Mouse (Mus musculus): ENCODE results near the gene Il4ra. TPM values are rescaled to one million over a fixed set of nuclear protein-coding genes. Genes with fewer than 3 reads are reported as not detected.
A peak's percentile ranks its signal among the peaks of the same experiment; 100 is the strongest.

Gene Il4ra
- total RNA-seq, 2 experiments from 2014 or later = 5.0 to 6.3 TPM

DNA sequence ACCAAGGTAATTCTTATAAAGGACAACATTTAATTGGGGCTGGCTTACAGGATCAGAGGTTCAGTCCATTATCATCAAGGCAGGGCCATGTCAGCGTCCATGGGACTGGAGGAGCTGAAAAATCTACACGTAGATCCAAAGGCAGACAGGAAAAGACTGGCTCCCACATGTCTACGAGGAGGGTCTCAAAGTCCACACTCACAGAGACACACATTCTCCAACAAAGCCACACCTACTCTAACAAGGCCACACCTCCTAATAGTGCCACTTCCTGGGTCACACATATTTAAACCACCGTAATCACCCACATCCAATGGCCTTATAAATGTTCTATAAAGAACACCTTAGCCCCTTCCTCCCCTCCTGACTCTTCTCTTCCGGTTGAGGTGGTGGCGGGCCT, 5.2 kb upstream of the Il4ra start:
- intact Hi-C loops (cut with DNase I) = no loop called here

DNA sequence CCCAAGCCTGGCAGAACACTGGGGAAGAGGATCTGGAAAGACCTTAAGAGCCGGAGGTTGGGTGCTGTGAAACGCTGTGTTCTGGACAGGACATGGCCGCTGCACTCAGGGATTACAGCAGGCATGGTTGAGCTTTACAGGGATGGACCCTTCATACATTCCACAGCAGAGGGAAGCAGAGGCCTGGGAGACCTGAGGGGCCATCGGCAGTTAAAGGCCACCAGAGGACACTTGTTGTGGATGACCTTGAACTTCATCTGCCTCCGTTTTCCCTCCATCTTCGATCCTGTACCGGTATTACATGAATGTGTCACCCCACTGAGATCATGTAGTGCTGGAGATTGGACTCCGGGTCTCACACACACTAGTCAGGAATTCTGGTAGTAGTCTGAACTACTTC, 2.0 kb upstream of the Il4ra start:
- intact Hi-C loops (cut with DNase I) = no loop called here

More for the DNA sequence above, 5.2 kb upstream of the Il4ra start:
- DNase-seq = no peak

DNA sequence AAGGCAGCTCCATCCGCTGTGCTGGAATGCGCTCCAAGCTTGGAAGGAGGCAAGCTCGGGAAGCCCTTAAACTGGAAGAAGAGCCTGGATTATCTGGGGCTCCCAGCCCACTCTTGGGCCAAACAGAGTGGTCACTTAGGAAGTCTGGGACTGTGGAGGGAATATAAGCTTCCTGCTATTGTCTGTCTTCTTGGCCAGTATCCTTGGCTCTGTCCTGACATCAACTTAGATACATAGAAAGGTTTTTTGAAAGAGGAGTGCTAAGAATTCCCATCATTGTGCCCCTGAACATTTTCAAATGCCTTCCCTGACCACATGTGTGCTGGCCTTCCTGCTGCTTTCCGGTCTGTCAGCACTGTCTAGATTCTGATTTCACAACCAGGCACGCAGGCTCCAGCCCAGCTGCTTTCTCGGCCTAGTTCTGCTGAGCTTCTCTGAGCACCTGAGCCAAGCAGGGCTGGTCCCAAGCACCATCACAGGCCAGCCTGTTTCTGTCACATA, 989 bp upstream of the Il4ra start:
- intact Hi-C loops (cut with DNase I) = no loop called here
- no peak for DNase-seq

More for the DNA sequence above, 2.0 kb upstream of the Il4ra start:
- DNase-seq = no peak

DNA sequence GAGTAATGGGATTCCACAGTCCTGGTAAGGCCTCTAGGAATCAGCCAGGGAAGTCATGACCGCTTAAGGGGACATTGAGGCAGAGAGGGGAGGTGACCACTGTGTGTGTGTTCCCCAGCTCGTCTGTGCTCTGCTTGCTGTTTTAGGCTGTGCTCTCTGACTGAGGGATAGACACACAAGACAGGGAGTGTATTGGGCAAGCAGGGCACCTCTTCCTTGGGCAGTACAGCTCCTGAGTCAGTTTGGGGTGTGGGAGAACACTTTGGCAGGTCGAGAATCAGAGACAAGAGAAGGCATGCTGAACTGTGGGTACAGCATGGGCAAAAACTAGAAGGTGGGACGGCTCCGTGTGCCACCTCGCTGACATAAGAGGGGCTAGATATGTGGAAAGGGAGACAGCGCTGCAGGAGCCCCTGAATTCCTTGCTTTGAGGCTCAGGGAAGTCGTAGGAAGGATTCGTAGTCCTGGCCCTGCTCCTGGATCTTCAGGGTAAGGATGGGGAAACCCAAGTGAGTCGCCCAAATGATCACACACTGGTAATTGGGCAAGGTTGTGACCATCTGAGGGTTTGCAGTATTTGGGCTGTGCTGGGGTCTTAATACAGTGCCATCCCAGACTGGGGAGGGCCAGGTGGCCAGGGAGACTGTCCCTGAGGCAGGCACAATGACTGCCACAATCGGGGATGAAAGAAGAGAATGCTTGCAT, 1.1 kb downstream of the Il4ra start:
- DNase-seq = no peak
- intact Hi-C loops (cut with DNase I) = no loop called here

DNA sequence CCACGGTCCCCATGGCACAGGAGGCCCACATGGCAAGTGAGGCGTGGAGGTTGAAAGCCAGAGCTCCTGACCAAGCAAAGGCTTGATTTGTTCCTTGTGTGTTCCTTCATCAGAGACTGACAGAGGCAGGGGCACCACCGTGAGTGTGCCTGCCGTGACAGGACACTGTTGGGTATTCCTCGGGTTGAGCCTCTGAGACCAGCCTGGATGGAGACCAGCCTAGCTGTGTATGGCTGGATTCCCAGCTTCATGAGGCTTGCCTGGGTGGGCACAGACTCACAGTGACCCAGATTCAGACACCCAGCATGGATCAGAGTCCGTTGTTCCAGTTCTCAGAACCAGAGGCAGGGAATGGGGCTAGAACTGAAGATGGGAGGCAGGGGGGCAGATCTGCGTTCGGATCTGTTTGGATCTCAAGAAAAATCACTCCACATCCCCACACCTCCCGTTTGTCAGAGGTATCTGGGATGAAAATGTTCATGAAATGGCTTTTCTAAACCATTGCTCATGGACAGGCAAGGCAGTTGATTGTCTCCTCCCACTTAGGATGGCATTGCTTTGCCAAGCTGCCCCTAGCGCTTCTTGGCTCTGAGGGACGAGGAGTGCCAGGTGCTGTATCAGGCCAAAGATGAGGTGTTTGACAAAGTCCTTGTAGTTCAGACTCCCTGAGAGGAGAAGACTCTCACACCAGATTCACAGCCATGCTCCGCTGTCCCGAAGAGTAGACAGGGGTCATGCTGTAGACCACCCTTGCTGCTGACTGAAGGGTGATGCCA, 1.9 kb downstream of the Il4ra start:
- DNase-seq = no peak
- intact Hi-C loops (cut with DNase I) = no loop called here

DNA sequence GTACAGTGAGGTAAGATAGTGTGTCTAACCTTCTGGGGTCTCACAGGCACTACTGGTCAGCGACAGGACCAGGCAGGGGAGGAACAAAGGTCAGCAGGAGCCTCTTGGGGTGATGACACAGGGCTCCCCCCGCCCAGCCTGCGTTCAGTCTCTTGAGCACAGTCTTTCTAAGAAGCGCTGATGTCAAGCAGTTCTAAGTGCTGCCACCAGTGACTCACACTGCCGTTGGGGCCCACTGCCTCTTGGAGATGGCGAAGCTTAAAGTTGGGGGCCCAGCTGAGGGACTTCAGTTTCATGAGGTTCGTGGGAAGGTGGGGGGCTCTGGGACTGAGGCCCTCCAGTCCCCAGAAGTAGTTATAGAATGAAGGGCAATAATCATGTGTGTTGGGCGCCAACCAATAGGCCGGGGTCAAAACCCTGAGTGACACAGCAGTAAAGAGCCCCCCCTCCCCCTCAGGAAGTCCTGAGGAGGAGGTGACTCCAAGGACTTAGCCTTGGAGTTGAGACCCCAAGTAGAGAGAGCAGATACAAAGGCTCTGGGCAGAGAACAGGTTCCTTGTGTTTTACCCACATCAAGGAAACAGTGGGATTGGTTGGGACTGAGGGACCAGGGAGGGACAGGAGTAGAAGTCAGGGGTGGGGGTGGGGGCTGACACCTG, 2.7 kb downstream of the Il4ra start:
- intact Hi-C loops (cut with DNase I) = no loop called here
- no peak for DNase-seq

DNA sequence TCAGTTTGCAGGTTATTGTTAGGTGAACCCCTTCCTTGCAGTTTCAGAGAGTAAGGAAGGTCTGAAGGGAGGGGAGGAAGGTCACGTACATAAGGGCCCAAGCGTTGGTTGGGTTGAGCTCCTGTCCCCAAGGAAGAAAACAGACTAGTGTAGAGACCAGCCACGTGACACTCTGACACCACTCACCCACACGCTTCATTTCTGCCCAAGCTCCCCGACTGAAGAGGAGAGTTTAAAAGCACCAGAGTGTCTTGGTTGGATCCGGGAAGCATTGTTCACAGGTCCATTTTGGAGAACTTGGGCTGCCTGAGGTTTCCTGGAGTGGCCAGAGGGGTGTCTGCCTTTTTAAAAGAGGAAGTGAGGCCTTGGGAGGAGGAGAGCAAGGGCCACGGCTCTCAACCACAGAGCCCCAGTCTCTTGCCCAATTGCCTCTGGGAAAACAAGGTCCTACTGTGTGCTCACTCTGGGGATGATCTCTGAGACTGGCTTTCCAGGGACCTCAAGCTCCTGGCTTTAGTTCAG, 3.5 kb downstream of the Il4ra start:
- intact Hi-C loops (cut with DNase I) = no loop called here
- no peak for DNase-seq

DNA sequence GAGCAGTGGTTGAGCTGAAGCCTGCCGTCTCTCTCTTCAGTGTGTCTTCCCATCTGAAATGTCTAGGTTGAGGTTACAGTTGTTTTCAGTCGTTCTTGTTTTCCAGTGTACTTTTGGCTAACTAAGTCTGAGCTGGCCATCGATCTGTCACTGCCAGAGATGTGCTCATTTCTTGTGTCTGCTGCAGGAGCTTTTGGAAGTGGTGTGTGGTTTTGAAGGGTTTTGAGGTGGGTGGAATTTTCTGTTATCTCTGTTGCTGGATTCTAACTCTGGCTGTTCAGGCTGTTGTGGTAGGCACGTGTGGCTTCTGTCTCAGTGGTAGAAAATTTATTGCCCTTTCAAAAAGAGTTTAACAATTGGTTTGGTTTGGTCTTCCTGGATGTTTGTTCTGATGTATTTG, 4.2 kb downstream of the Il4ra start:
- intact Hi-C loops (cut with DNase I) = no loop called here
- no peak for DNase-seq

DNA sequence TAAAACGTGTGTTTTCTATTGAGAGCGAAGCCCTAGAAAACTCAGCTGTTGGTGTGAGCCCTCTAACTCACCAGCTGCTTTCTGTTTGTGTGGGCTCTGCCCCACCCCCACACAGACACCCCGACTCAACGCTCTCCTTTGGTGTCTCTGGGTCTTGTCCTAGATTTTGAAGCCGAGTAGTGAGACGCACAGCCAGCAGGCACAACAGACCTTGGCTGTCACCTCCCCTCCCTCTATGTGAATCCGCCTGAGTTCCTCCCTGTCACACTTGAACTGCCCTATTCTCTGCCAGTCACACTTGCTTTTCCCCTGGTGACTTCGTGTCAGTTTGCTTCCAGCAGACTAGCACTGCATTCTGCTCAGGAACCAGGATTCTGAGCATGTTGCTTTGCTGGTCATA, 4.9 kb downstream of the Il4ra start:
- no peak for DNase-seq
- intact Hi-C loops (cut with DNase I) = no loop called here

DNA sequence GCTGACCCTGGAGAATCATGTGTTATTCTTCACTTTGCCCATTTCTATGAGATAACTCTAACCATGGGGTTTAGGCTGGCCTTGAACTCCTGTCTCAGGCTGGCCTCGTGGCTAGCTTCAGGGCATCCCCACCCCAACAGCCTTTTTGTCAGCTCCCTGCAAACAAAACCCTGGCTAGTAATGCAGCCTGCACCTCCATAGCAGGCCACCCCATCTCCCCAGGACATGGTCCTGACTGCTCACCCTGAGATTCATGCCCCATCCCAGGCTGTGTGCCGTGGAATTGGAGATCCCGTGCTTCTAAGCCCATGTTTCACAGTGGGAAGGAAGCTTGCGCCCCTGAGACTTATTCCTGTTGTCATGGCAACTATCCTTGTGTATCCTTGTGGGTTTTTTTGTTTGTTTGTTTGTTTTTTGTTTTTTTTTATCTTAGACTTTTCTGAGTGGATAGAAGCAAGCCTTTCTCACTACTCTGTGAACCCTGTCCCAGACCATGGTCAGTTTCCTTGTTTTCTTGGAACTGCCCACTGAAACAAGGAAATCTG, 6.6 kb downstream of the Il4ra start:
- no peak for DNase-seq
- intact Hi-C loops (cut with DNase I) = no loop called here

DNA sequence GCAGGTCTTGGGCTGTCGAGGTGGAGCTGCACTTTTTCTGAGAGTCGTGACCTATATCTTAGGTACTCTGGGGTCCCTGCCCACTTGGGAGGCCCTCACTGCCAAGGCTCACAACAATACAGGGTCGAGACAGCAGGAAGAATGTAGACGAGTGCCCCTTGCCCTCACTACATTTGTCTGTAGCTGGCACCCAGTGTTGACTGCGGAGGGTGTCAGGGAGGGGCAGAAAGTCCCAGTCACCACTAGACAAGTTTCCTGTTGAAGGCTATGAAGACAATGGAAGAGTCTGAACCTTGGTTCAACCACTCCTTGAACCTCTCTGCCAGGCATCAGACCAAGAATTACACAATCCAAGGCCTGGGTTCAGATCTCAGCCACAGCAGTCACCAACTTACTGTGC, 7.1 kb downstream of the Il4ra start:
- no peak for DNase-seq
- intact Hi-C loops (cut with DNase I) = no loop called here

DNA sequence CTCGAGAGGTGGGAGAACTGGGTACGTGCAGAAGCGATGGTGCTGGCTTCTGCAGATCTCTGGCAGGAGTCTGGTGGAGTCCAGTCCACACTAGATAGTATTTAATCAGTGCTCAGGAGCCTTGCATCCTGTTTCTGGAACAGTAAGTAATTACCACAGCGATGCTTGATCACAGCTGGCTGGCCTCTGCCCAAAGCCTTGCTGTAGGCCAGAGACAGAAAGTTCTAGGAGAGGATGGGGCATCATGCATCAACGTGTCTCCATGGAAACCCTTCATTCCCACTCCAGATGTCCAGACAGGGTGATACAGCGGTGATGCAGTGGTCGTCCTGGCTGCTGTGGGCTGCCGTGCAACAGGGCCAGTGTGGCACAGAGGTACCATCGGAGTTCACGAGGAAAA, 7.6 kb downstream of the Il4ra start:
- intact Hi-C loops (cut with DNase I) = no loop called here
- DNase-seq = no peak

DNA sequence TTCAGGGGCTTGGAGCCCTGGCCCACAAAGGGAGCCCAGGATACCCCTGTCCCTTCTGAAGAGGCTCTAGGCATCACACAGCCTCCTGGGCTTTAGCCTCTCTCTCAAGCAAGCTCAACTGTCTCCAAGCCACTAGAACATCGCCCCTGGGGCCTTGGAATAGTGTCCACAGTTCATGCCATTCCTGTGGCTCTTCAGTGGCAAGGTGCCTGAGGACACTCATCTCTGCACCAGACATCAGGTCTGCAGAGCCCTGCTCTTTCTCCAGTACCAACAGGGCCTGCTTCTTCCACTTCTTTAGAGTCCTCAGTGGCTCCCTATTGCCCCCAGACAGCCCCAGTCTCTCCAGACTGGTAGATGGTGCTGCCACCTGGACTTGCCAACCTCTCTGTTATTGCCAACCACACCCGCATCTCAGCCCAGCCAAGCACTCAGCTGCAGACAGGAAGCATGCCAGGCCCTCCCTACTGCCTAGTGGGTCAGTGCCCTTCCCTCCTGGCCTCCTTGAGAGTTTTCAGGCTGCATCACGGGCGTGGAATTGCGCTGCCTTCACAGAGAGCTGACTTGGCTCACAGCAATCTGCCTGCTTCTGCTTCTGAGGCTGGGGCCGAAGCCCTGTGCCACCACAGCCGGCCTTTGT, 8.3 kb downstream of the Il4ra start:
- intact Hi-C loops (cut with DNase I) = no loop called here
- DNase-seq = peak; percentile 77

DNA sequence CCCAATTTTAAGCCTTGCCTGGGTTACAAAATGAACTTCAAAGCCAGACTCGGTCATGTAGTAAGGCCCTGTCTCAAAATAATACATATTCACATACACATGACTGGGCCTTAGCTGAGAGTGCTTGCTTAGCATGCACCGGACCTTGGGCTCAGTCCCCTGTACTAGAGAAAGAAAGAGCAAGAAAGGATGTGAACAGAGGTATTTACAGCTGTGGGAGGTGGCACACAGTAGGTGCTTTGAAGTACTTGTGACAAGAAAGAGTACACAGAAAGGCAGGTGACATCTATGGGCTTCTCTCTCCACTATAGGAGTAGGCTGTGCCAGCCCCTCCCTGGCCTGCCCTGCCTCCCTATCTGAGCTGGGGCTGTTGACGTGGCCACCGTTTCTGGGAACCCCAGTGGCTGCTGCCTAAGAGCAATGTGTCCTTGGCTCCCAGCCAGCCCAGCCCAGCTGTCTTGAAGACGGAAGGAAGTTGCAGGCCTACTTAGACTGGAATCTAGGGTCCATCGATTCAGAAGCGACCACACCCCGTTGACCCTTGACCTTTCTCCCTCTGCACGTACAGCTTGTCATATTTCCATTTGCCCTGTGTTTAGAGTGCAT, 9.3 kb downstream of the Il4ra start:
- intact Hi-C loops (cut with DNase I) = no loop called here
- DNase-seq = peak; percentile 70

DNA sequence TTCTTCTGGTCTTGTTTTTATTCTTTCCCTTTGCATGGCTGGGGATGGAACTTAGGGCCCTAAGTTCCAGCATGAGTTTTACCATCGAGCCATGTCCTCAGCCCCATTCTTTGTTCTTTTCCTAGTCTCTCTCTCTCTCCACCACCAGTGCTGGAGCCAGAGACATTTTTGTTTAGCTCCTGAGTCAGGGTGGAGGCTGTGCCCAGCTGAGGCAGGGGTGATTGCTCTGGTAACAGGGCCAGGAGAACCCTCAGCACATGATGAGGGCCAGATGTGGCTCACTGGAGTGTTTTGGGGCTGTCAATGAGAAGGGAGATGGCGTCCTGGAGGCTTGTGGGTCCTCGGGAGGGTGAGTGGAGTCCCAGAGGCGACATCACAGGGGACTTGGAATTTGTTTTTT, 10.5 kb downstream of the Il4ra start:
- intact Hi-C loops (cut with DNase I) = no loop called here
- no peak for DNase-seq

DNA sequence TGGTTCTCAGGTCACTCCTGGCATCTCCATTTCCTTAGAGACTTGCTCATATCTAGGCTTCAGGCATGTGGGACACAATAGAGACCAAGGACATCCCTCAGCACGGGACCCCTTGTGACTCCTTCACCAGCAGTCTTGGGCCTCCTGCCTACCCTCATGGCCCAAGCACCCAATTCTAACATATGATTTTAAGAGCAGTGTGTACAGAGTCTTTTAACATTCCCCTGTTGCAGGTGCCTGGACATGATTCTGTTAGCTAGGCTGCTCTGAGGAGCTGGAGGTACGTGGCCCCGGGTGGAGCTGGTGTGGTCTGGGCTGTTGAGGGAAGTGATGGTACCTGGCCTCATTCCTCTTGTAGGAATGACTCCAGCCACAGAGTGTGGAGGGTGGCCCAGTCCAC, 11.2 kb downstream of the Il4ra start:
- DNase-seq = no peak
- intact Hi-C loops (cut with DNase I) = no loop called here

DNA sequence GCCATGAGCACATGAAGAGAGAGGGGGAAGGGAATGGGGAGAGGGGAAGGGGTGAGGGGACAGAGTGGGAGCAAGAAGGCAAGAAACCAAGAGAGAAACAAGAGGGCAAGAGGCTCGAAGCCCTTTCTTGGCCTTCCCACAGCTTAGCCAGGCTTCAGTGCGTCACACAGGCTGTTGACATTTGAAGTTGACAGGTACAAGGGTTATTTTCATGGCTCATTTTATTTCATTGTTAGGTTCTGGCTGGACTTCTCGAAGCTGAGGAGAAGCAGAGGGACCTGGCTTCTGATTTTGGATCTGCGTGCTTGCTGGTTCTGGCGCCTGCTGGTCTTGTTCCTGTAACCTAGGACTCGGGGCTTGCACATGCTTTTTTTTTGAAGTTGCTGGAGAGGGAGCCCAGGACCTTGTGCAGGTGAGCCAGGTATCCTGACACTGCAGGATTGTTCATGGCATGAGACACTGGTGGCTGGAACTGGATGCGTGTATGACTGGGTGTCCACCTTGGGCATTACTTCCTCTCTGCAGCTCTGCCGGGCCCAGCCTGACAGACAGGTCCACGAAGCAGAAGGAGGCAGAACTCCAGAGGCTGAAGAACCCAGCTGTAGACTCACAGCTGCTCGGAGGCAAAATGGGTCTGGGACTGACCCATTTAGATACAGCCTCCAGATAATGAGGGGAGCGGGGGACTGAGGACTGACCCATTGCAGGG, 12.6 kb downstream of the Il4ra start:
- intact Hi-C loops (cut with DNase I) = no loop called here

DNA sequence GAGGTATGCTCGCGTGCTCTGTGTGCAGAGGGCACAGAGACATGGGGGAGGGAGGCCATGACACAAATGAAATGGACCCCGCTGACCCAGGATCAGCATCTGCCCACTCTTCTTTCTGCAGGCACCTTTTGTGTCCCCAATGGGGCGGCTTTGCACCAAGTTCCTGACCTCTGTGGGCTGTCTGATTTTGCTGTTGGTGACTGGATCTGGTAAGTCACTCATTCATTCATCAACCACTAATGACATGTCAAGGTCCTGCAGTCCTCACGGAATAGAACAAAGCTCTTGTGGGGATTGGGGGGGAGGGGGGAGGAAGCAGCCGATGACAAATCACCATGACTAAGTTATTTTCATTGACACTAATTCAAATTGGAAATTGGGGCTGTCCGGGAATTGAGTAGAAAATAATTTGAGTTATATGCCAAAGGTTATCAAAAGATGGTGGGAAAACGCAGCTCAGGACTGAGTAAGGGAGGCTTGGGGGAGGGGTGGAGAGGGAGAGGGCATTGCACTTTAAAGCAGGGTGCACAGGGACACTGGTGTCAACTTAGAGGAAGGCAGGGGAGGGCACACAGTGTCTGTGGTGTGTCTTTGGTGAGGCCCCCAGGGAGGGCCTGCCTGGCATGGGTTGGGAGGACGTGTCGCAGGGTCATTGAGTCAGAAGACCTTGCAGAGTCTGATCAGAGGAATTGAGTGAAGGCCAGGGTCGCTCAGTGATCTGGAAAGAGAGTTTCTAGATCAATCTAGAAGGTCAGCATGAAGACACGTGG, 13.8 kb downstream of the Il4ra start:
- intact Hi-C loops (cut with DNase I) = no loop called here
- DNase-seq = no peak

More for the DNA sequence above, 12.6 kb downstream of the Il4ra start:
- DNase-seq = no peak

DNA sequence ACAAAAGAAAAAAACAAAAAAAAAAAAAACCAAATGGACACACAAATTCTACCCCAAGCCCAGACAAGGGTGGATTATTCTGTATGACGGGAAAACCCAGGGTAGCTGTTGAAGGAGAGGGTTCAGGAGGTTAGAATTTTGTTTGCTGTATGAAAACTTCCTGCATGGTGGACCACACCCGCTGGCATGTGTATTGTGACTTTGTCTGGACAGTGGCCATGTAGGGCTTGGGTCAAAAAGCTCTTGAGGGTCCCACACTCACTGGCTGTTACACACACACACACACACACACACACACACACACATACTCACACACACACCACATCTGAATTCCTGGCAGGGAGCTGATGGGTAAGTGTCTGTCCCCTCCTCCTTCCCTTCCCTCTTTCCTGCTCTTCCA, 14.5 kb downstream of the Il4ra start:
- no peak for DNase-seq
- intact Hi-C loops (cut with DNase I) = no loop called here

Data from left cerebral cortex, postnatal 4 days (tissue).